Mouse (Mus musculus) liver, adult 2 months (tissue): ENCODE data around the gene 1700042G07Rik.

Experiments
- CTCF ChIP-seq: fragments of 200-500 bp; IDR thresholded peaks from 2 replicates; pipeline ENCODE4 v1.5.1; 2011; ENCODE audit warnings: low read depth, low read length, control low read depth
- POLR2A ChIP-seq: fragments of 200-500 bp; IDR thresholded peaks from 2 replicates; pipeline ENCODE4 v1.6.1; 2011; ENCODE audit warnings: low read length, control low read depth; ENCODE audit not compliant: insufficient read depth; ENCODE audit errors: extremely low read depth

GRCm38 (mm10) chr4:116173752-116174151 is 580 bp downstream of the 1700042G07Rik start:
- TF ChIP-seq CTCF, result no peak
- TF ChIP-seq POLR2A, result no peak
